Mouse (Mus musculus): Measurements from ENCODE around the gene Tmem14a.

GRCm38 (mm10) chr1:21227756-21228395, 9.5 kb downstream of the Tmem14a start:
- TF ChIP-seq CTCF (conservative IDR thresholded peaks at IDR 0.05; ENCODE audit: low read length) (no peak), NANOG (IDR thresholded peaks at IDR 0.05; ENCODE audit: borderline replicate concordance, low read length) (no peak), POU5F1 (IDR thresholded peaks at IDR 0.05; ENCODE audit: borderline replicate concordance, low read length) (no peak)

Data from E14TG2a.4 (cell line).